In the genomic region with DNA sequence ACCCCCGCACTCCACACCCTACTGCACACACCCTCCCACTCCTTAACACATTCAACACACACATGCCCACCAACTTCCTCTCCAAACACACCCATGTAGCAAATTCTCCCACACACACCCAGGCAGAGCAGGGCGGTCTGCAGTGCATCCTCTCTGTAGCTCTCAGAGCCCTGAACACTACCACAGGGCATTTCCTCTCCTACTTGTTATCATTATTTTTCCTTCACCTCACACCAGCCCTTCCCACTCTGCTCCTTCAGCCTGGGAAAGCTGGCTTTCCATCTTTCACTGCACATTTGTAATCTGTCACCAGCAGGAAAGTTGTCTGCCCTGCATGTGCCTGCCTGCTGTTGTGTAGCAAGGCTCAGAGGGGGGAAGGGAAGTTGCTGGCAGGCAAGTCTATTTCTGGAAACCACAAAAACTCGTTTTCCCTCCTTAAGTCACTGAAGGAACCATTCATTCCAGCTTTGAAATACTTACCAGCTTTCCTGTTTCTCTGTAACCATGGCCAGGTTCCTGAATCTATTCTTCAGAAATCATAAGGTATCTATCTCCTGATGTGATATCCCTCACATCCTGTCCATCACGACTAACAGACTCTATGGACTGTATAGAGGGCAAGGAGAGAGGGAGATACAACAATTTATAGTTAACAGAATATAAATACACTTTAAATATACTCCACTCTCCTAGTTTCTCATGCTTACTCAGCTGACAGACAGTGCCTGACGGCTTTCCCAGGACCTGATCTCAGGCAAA, we compare ENCODE assay signal across 8 mouse cellular contexts. TPM values are rescaled to one million over a fixed set of nuclear protein-coding genes. Genes with fewer than 3 reads are reported as not detected.
DNase-seq lines count a peak whose midpoint lies in the region; ATAC-seq and TF ChIP-seq lines count a peak whose summit lies in the region.

No protein-coding gene starts in this region.

- TF ChIP-seq CTCF in intestine, postnatal 0 days (IDR thresholded peaks at IDR 0.05; ENCODE audit: low read depth): no peak

- WGBS in intestine, embryonic 14.5 days: 31% methylated on average over 5 of the region's 5 CpGs
- WGBS in intestine, postnatal 0 days: 44% methylated on average over 5 of the region's 5 CpGs
- WGBS in heart, embryonic 13.5 days: 11% methylated on average over 5 of the region's 5 CpGs

- H3K27me3 ChIP-seq in intestine, embryonic 14.5 days (replicated peaks; ENCODE audit: control insufficient read depth, insufficient read depth, low read length): no peaks in the 10 kb centered on the region
- H3K27me3 ChIP-seq in intestine, postnatal 0 days (replicated peaks; ENCODE audit: control insufficient read depth, insufficient read depth, low read length): no peaks in the 10 kb centered on the region
- H3K27me3 ChIP-seq in heart, embryonic 13.5 days (replicated peaks): no peaks in the 10 kb centered on the region

- no peaks in the 10 kb centered on the region for H3K36me3 ChIP-seq in intestine, embryonic 14.5 days (ENCODE audit: control insufficient read depth, insufficient read depth, low read length)
- no peaks in the 10 kb centered on the region for H3K36me3 ChIP-seq in intestine, postnatal 0 days (ENCODE audit: control insufficient read depth, insufficient read depth)
- H3K36me3 ChIP-seq in heart, embryonic 13.5 days: no peaks in the 10 kb centered on the region

- H3K9ac ChIP-seq in intestine, embryonic 14.5 days (ENCODE audit: low read length): no peak overlapping the region
- no peak overlapping the region for H3K9ac ChIP-seq in intestine, postnatal 0 days (ENCODE audit: low read depth, low read length)
- peak overlapping the region; percentile 34 for H3K9ac ChIP-seq in heart, embryonic 13.5 days

- no peak overlapping the region for H3K4me2 ChIP-seq in intestine, embryonic 14.5 days (ENCODE audit: low read length)
- H3K4me2 ChIP-seq in intestine, postnatal 0 days (replicated peaks; ENCODE audit: low read depth): no peak overlapping the region
- peak overlapping the region; percentile 45 for H3K4me2 ChIP-seq in heart, embryonic 13.5 days

- no peak overlapping the region for H3K4me3 ChIP-seq in intestine, embryonic 14.5 days (ENCODE audit: low read depth, low read length)
- H3K4me3 ChIP-seq in intestine, postnatal 0 days (ENCODE audit: low read depth, low read length): no peak overlapping the region
- H3K4me3 ChIP-seq in heart, embryonic 13.5 days: no peak overlapping the region

- no peak for DNase-seq in intestine, embryonic 14.5 days (ENCODE audit: low spot score)
- peak; percentile 35 for DNase-seq in c-Kit-positive CD71-negative TER-119-negative erythroid progenitor cells, embryonic 14.5 days (ENCODE audit: low read depth)
- peak; percentile 43 to 49 for DNase-seq in layer of hippocampus, postnatal 10 days (ENCODE audit: low spot score in 2 of 2)
- peak; percentile 43 for DNase-seq in lung, postnatal 14 days
- peak; percentile 37 for DNase-seq in right cerebral cortex, postnatal 25 days
- DNase-seq in adrenal gland, adult (ENCODE audit: inconsistent age in 2 of 2, low spot score in 1 of 2): no peak

- H3K27ac ChIP-seq in intestine, embryonic 14.5 days (ENCODE audit: low read depth): no peak overlapping the region; the same call in 1 of the 2 replicates
- H3K27ac ChIP-seq in intestine, postnatal 0 days (ENCODE audit: low read depth, low read length): no peak overlapping the region
- H3K27ac ChIP-seq in heart, embryonic 13.5 days (replicated peaks): peak overlapping the region; percentile 82

- H3K4me1 ChIP-seq in intestine, embryonic 14.5 days (replicated peaks; ENCODE audit: control insufficient read depth, insufficient read depth, low read length): 0 out of 2 replicates have a peak, but pooled peaks cover 9% of the 10 kb centered on the region
- H3K4me1 ChIP-seq in intestine, postnatal 0 days (replicated peaks; ENCODE audit: control insufficient read depth, insufficient read depth, low read length): no peaks in the 10 kb centered on the region
- peaks cover 27% of the 10 kb centered on the region for H3K4me1 ChIP-seq in heart, embryonic 13.5 days

- ATAC-seq in intestine, embryonic 14.5 days (replicated peaks; ENCODE audit: low FRiP score, low TSS enrichment, low read depth): 0 out of 2 replicates have a peak, but pooled peaks have one; percentile 40
- ATAC-seq in intestine, postnatal 0 days: no peak
- peak; percentile 58 for ATAC-seq in heart, embryonic 13.5 days (ENCODE audit: extremely low read depth, insufficient number of reproducible peaks, low FRiP score, low TSS enrichment)

- H3K9me3 ChIP-seq in intestine, embryonic 14.5 days (ENCODE audit: control insufficient read depth, low read length): no peaks in the 10 kb centered on the region
- no peaks in the 10 kb centered on the region for H3K9me3 ChIP-seq in intestine, postnatal 0 days (ENCODE audit: control insufficient read depth)
- no peaks in the 10 kb centered on the region for H3K9me3 ChIP-seq in heart, embryonic 13.5 days

RNA-seq across cellular contexts. Expression of a gene that starts 52.0 kb away (rescaled TPM):
- polyA plus RNA-seq in intestine, embryonic 14.5 days (2014; fragmentation: Nextera tagmentation; extraction: Ambion mirVana): 11.9 and 12.3 TPM in 2 replicates
- polyA plus RNA-seq in intestine, postnatal 0 days (2015; fragmentation: Nextera tagmentation; extraction: Ambion mirVana): 2.0 and 2.1 TPM in 2 replicates
- polyA plus RNA-seq in heart, embryonic 13.5 days (2015; fragmentation: Nextera tagmentation; extraction: Ambion mirVana): 4.4 and 4.8 TPM in 2 replicates
- 1 to 10 TPM; 3.5 to 5.9 TPM for total RNA-seq in layer of hippocampus, postnatal 10 days (2021)

Comparison
In these comparisons a context has a peak if more than half of its experiments do, and no peak if none do; other contexts are left out.
1. DNase-seq: peak in c-Kit-positive CD71-negative TER-119-negative erythroid progenitor cells, embryonic 14.5 days (single experiment), layer of hippocampus, postnatal 10 days (2 of 2), lung, postnatal 14 days (single experiment) and right cerebral cortex, postnatal 25 days (single experiment); none in intestine, embryonic 14.5 days (single experiment) and adrenal gland, adult (0 of 2).